Comparison of ENCODE assay signal across 8 mouse cellular contexts in genomic region chr2:27289019-27289418, GRCm38 (mm10). TPM values are rescaled to one million over a fixed set of nuclear protein-coding genes. Genes with fewer than 3 reads are reported as not detected.
DNase-seq lines count a peak whose midpoint lies in the region; ATAC-seq lines count a peak whose summit lies in the region.

No protein-coding gene starts in this region.

- no peak overlapping the region for H3K9ac ChIP-seq in hindbrain, embryonic 12.5 days

- no peak overlapping the region for H3K4me3 ChIP-seq in hindbrain, embryonic 12.5 days

- no peaks in the 10 kb centered on the region for H3K27me3 ChIP-seq in hindbrain, embryonic 12.5 days

- WGBS in hindbrain, embryonic 12.5 days = 14% methylated on average over 3 of the region's 3 CpGs

- no peak overlapping the region; the same call in 1 of the 2 replicates for H3K4me2 ChIP-seq in hindbrain, embryonic 12.5 days (replicated peaks)

- peak; percentile 18 for DNase-seq in MEL-GATA-1-ER (ENCODE audit: extremely low read depth, low read depth)
- peak; percentile 42 for DNase-seq in cerebellum, adult 11-12 months
- peak; percentile 94 for DNase-seq in forelimb bud, embryonic 11.5 days (ENCODE audit: low read depth, low spot score)
- DNase-seq in layer of hippocampus, adult 9-11 months = peak; percentile 69
- peak; percentile 90 for DNase-seq in lung, postnatal 14 days
- DNase-seq in retina, embryonic 14.5 days (ENCODE audit: low spot score) = peak; percentile 96
- peak; percentile 76 to 80 for DNase-seq in thymus, postnatal 36 days

- peaks cover 63% of the 10 kb centered on the region for H3K36me3 ChIP-seq in hindbrain, embryonic 12.5 days

- peaks cover 6% of the 10 kb centered on the region for H3K4me1 ChIP-seq in hindbrain, embryonic 12.5 days

- H3K27ac ChIP-seq in hindbrain, embryonic 12.5 days = peak overlapping the region; percentile 67; the same call in 1 of the 2 replicates

- peak; percentile 39; the same call in 1 of the 2 replicates for ATAC-seq in hindbrain, embryonic 12.5 days (ENCODE audit: low FRiP score)

- no peaks in the 10 kb centered on the region for H3K9me3 ChIP-seq in hindbrain, embryonic 12.5 days (replicated peaks)

RNA-seq across cellular contexts. Expression of gene Sardh, which starts 40.9 kb away (rescaled TPM):
- 11.8 and 12.2 TPM in 2 replicates for polyA plus RNA-seq in hindbrain, embryonic 12.5 days (2016; fragmentation: Nextera tagmentation; extraction: Ambion mirVana)

Comparison
In these comparisons a context has a peak if more than half of its experiments do, and no peak if none do; other contexts are left out.
1. DNase-seq: peak in every context shown above with its lines; median percentile 96 in retina, embryonic 14.5 days; 94 in forelimb bud, embryonic 11.5 days; 90 in lung, postnatal 14 days; 78 in thymus, postnatal 36 days; 69 in layer of hippocampus, adult 9-11 months; 42 in cerebellum, adult 11-12 months; 18 in MEL-GATA-1-ER.